Mouse (Mus musculus) midbrain, postnatal 0 days (tissue): ENCODE data around the gene Fam171a2. TPM values are rescaled to one million over a fixed set of nuclear protein-coding genes. Genes with fewer than 3 reads are reported as not detected.
A peak's percentile ranks its signal among the peaks of the same experiment; 100 is the strongest.

Source experiments
- ATAC-seq: fragments of 200-750 bp; cut with Nextera tagmentation; 2 replicates; pipeline ENCODE4 v1.8.0; 2017; ENCODE audit warnings: moderate number of reproducible peaks, mild to moderate bottlenecking, moderate TSS enrichment, moderate library complexity; ENCODE audit not compliant: low FRiP score
- DNase-seq: peaks from one replicate; pipeline ENCODE4 v3.0.0-alpha.2; 2015; ENCODE audit warnings: low spot score
- H3K27ac ChIP-seq: fragments of 300-500 bp; sonication (generic); 2 replicates; pipeline ENCODE4 v1.5.1; 2014; ENCODE audit warnings: low read depth, mild to moderate bottlenecking, low read length, mixed read lengths
- H3K27me3 ChIP-seq: fragments of 300-500 bp; sonication (generic); 2 replicates; pipeline ENCODE4 v1.6.1; 2014; ENCODE audit warnings: low read length, control low read depth, mixed read lengths; ENCODE audit not compliant: insufficient read depth
- H3K36me3 ChIP-seq: fragments of 300-500 bp; sonication (generic); 2 replicates; pipeline ENCODE4 v1.6.1; 2014; ENCODE audit warnings: low read length, control low read depth, mixed read lengths; ENCODE audit not compliant: insufficient read depth
- H3K4me1 ChIP-seq: fragments of 300-500 bp; sonication (generic); 2 replicates; pipeline ENCODE4 v1.6.1; 2014; ENCODE audit warnings: mild to moderate bottlenecking, control low read depth, antibody characterized with exemption, low read length, mixed read lengths; ENCODE audit not compliant: insufficient read depth
- H3K4me2 ChIP-seq: fragments of 300-500 bp; sonication (generic); 2 replicates; pipeline ENCODE4 v1.6.1; 2014; ENCODE audit warnings: low read depth, mild to moderate bottlenecking, low read length, mixed read lengths; ENCODE audit not compliant: poor library complexity, severe bottlenecking
- H3K4me3 ChIP-seq: fragments of 300-500 bp; sonication (generic); 2 replicates; pipeline ENCODE4 v1.5.1; 2014; ENCODE audit warnings: low read depth, mild to moderate bottlenecking, low read length, moderate library complexity
- H3K9ac ChIP-seq: fragments of 300-500 bp; sonication (generic); replicated peaks from 2 replicates; pipeline ENCODE4 v1.6.1; 2014; ENCODE audit warnings: mild to moderate bottlenecking, low read length, moderate library complexity, mixed read lengths; ENCODE audit not compliant: poor library complexity, severe bottlenecking
- H3K9me3 ChIP-seq: fragments of 300-500 bp; sonication (generic); 2 replicates; pipeline ENCODE4 v1.6.1; 2016; ENCODE audit warnings: low read length, control low read depth
- CTCF ChIP-seq: IDR thresholded peaks from 2 replicates; pipeline ENCODE4 v1.5.1; 2016; ENCODE audit warnings: antibody characterized with exemption, mild to moderate bottlenecking
- WGBS: fragments of 180-500 bp; shearing (Covaris S2); extraction: QIAGEN DNeasy Blood & Tissue Kit; methylation state at CpG from one replicate; pipeline ENCODE4 v1.1.7; 2014; 5-methylcytosine and 5-hydroxymethylcytosine counted together
- polyA plus RNA-seq: library from polyadenylated mRNA; unstranded; fragments of >200 nt; fragmentation: Nextera tagmentation; extraction: Ambion mirVana; gene quantifications from 2 replicates; pipeline ENCODE4 v1.2.1, GENCODE M21; 2015
- total RNA-seq: library from RNA; depleted of rRNA; stranded (reverse); fragments of >200 nt; gene quantifications from 2 replicates; pipeline ENCODE4 v1.2.3, GENCODE M21; 2014

Gene Fam171a2
- total and polyA plus RNA-seq, 2 experiments from 2014 or later, result 25.4 to 605 TPM

DNA sequence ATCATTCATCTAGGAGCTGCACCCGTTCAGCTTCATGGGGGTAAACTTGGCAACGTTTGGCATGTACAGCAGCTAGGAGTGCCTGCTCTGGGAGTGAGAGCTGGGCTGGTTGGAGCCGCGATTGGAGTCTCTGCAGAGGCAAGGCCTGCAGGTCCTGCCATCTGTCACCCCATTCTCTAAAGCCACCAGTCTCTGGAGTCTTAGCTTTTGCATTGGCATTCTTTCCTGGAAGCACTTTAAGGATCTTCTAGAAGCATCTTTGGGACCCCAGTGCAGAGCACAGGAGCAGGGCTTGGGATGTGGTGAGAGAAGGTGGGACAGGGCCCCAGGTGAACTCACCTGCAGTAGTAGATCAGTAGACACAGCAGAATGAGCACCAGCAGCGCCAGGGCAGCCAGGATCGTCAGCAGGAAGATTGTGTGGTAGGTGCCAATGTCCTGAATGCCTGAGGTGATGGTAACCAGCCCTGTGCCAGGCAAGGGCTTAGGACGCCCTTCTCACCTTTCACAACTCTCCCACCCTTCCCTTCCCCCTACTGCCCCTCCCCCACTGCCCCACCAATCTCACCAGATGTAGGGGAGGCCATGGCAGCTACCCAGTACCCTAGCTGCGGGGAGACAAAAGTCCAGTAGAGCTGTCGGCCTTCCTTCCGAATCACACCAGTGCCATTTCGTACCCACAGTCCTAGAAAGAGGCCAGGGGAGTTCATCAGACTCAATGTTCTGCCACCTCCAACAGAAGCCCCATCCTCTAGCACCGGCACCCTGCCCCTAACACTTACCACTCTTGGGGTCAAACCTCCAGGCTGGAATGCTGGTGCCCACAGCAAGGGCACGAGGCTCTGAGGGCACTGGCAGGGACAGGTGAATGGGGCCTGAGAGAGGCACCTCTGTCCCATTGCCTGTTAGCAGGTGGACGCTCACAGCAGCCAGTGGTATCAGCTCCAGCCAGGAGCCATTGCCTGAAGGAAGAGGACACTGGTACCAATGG, 8.1 kb downstream of the Fam171a2 start:
- peak overlapping the region; percentile 21; the same call in 1 of the 2 replicates for H3K27ac ChIP-seq
- peaks cover 66% of the 10 kb centered on the region for H3K36me3 ChIP-seq
- 80% methylated on average over 14 of the region's 14 CpGs for WGBS
- DNase-seq (no peak), ATAC-seq (no peak)
- no peak for TF ChIP-seq CTCF
- no peak overlapping the region for H3K4me2 ChIP-seq
- no peak overlapping the region for H3K4me3 ChIP-seq
- no peaks in the 10 kb centered on the region for H3K9me3 ChIP-seq
- peaks cover 12% of the 10 kb centered on the region; the same call in 1 of the 2 replicates for H3K4me1 ChIP-seq
- H3K9ac ChIP-seq, result 0 out of 2 replicates have a peak overlapping the region, but pooled peaks have one; percentile 19
- no peaks in the 10 kb centered on the region; the same call in 1 of the 2 replicates for H3K27me3 ChIP-seq

DNA sequence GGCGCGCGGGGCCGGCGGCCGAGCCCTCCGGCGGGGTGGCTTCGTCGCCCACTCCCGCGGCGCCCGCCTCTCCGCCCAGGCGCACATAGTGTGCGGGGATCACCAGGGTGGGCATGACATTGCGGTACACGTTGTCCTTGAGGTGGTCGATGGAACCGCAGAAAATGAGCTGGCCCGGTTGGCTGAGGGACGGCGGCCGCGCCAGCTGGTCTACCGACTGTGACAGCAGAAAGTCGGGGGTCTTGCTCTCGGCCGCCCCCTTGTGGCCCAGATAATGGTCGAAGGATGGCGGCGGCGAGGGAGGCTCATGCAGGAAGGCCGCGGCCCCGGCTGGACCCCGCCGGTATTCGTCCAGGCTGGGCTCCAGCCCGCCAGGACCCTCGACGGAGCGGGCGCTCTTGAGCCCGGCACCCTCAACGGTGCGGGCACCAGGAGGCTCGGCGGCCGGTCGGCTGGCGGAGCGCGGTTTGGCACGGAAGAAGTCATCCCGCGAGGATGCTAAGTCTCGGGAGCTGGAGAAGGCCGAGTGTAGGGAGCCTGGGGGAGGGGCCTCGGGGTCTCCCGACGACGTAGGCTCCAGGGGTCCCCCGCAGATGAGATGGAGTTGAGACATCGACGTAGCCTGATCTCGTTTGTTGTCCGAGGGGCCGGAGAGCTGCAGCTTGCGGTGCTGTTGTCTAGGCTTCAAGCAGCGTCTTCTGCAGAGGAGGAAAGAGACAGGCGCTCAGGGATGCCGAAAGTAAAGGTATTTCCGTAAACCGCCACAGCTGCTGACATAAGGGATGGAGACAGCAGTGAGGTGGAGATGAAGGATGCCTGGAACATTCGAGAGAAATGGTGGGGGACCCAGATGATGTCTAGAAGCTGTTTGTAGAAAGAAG, 9.0 kb downstream of the Fam171a2 start:
- ATAC-seq, result peak; percentile 33
- Histone ChIP-seq H3K4me2 (peak overlapping the region; percentile 53), H3K9me3 (no peaks in the 10 kb centered on the region), H3K9ac (peak overlapping the region; percentile 52), H3K27me3 (no peaks in the 10 kb centered on the region; the same call in 1 of the 2 replicates), H3K4me3 (peak overlapping the region; percentile 24; the same call in 1 of the 2 replicates), H3K36me3 (peaks cover 69% of the 10 kb centered on the region), H3K4me1 (peaks cover 11% of the 10 kb centered on the region; the same call in 1 of the 2 replicates), H3K27ac (peak overlapping the region; percentile 57)
- 11% methylated on average over 76 of the region's 77 CpGs for WGBS
- peak; percentile 84 for TF ChIP-seq CTCF
- DNase-seq, result peak; percentile 87

DNA sequence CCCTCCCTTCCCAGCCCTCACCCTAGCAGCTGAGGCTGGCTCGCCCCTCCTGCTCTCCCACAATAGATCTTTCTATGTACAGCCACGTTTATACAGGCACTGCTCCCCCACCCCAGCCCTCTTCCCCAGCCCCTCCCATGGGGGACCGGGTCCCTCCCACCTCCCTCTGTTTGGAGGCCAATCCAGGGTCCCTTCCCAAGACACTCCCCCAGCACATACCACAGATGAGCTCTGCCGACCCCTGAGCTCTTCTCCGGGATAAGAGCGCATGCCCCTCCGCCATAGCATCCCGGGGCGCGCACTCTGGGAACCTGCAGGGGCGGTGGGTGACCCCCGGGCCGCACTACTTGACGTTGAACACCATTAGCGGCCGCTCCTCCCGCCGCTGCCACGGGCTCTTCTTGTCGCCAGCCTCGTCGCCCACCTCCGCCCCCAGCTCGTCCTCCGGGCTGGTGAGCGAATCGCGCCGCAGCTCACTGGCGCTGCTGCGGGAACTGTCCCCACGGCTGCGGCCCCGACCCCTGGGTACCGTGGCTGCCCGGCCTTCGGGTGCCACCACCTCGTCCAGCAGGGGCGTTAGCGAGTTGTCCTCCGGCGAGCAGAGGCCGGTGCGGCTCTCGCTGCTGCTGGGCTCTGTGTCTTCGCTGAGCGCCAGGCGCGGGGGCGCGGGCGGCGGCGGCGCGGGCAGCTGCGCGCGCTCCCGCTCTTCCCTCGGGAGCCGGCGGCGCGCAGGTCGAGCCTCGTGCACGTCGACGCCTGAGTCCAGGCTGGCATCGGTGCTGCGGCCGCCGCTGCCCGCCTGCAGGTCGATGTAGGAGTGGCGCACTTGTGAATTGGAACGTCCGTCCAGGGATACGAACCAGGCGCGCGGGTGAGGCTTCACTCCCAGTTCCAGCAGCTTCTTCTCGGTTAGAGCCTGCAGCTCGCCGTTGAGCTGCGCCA, 10.1 kb downstream of the Fam171a2 start:
- peak overlapping the region; percentile 24 for H3K4me3 ChIP-seq
- no peaks in the 10 kb centered on the region; the same call in 1 of the 2 replicates for H3K27me3 ChIP-seq
- TF ChIP-seq CTCF, result peak; percentile 37
- H3K9me3 ChIP-seq, result no peaks in the 10 kb centered on the region
- H3K27ac ChIP-seq, result peak overlapping the region; percentile 57
- DNase-seq, result peak; percentile 73
- H3K4me2 ChIP-seq, result peak overlapping the region; percentile 53
- H3K4me1 ChIP-seq, result peaks cover 11% of the 10 kb centered on the region; the same call in 1 of the 2 replicates
- 7% methylated on average over 61 of the region's 87 CpGs for WGBS
- peak overlapping the region; percentile 52 for H3K9ac ChIP-seq
- H3K36me3 ChIP-seq, result peaks cover 68% of the 10 kb centered on the region
- no peak for ATAC-seq

DNA sequence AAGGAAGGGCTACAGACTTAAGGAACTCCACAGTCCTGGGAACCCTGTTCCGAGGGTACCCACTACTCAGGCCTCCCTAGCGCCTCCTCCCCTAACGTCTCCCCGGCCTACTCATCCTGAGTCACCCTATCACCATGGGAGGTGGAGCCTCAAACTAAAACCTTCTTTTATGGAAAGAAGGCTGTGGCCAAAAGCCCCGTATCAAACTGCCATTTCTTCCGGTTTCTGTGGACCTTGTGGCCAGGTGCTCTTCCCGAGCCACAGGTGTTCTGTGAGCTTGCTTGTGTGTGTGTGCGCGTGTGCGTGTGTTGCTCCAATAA, 11.1 kb downstream of the Fam171a2 start:
- 84% methylated on average over 10 of the region's 10 CpGs for WGBS
- no peaks in the 10 kb centered on the region; the same call in 1 of the 2 replicates for H3K27me3 ChIP-seq
- H3K9ac ChIP-seq, result no peak overlapping the region
- H3K4me2 ChIP-seq, result no peak overlapping the region
- peaks cover 11% of the 10 kb centered on the region; the same call in 1 of the 2 replicates for H3K4me1 ChIP-seq
- H3K36me3 ChIP-seq, result peaks cover 63% of the 10 kb centered on the region
- H3K4me3 ChIP-seq, result no peak overlapping the region
- DNase-seq (no peak), ATAC-seq (no peak)
- no peak overlapping the region for H3K27ac ChIP-seq
- no peak for TF ChIP-seq CTCF
- H3K9me3 ChIP-seq, result no peaks in the 10 kb centered on the region
